Mouse (Mus musculus) thymus, postnatal 36 days (tissue): ENCODE measurements around the gene Chic2.
A peak's percentile ranks its signal among the peaks of the same experiment; 100 is the strongest.

Experiments used
- DNase-seq, 2 experiments: peaks; one replicate each; pipeline ENCODE4 v3.0.0; 2022; ENCODE audit warnings: mixed read lengths in 2 of 2

Chic2 gene

GRCm38 (mm10) chr5:75044310-75044904, at the start of gene Chic2:
TSS of gene Chic2 (minus strand) at chr5:75044774.
- DNase-seq = peak; percentile 79 to 90

- DNase-seq = no peak
Observed at GRCm38 (mm10) chr5:75085906-75086305, 41.3 kb upstream of the Chic2 start.

DNA sequence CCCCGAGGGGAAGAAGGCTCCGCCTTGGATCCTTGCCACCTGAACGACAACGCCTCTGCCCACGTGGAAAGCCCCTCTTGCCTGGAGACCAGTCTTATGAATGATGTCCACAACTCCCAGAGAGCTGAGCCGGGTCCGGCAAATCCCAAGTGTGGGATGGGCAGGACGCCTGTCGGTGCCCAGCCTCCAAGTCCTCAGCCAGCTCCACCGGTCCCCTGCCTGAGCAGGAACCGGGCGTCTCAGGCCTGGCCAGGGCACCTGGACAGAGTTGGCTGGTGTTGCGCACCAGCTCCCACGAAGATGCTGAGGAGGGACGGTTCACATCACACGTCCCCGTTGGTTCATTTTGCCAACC, 40.9 kb upstream of the Chic2 start:
- no peak for DNase-seq

- DNase-seq = no peak
Observed at GRCm38 (mm10) chr5:75084871-75085520, 40.4 kb upstream of the Chic2 start.

DNA sequence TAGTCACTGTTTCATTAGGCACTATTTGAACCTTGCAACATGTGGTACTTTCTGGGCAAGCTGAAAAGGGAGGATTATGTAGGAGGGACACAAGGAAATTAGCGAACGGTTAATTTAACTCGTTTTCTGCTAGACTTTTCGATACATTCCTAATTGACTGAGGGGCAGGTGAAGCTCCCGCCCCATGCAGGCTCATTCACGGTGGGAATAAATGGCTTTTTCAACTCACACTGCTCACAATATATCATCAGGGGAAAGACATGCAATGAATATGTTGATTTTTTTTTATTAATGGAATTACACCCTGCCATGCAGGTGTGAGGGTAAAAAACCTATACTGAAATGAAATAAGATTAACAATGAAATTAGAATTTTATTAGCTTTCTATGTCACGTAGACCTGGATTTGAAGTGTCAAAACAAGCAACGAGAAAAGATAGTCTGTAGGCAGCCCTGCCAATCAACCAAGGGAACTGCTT, 39.9 kb upstream of the Chic2 start:
- DNase-seq = no peak

- no peak for DNase-seq
Observed at GRCm38 (mm10) chr5:75083591-75084392, 39.2 kb upstream of the Chic2 start.

- no peak for DNase-seq
Observed at GRCm38 (mm10) chr5:75083061-75083460, 38.5 kb upstream of the Chic2 start.

- no peak for DNase-seq
Observed at GRCm38 (mm10) chr5:75082439-75082838, 37.9 kb upstream of the Chic2 start.

- DNase-seq = no peak
Observed at GRCm38 (mm10) chr5:75079564-75079963, 35.0 kb upstream of the Chic2 start.

- no peak for DNase-seq
Observed at GRCm38 (mm10) chr5:75077051-75077380, 32.4 kb upstream of the Chic2 start.

DNA sequence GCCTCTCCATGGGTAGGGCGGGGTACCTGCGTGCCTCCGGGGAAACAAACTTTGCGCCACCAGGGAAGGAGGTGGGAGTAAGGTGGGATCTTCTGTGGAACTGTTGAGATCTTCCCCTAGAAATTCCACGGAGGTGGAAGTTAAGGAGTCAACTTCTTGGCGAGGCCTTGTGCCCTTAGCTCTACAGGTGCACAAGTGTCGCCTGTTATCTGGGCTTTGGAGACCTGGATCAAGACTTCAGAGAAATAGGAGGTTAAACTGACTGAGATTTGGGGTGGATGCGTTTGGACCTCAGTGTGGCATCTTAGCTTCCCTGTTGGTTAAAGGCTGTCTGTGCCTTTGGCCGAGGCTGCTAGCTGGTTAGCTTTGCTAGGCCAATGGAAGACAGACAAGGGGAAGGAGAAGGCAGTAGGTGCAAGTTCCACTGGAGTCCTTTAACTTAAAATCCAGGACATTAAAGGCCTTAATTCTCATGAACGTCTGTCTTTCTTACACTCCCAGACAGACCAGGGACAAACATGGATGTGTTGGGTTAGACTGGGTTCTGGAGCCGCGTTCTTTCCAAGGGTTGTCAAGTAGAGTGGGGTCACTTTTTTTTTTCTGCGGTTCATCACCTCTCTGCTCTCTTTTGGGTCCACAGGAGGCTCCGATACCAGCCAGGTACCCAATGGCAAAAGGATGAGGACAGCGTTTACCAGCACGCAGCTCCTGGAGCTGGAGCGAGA, 31.9 kb upstream of the Chic2 start:
- DNase-seq = no peak

DNA sequence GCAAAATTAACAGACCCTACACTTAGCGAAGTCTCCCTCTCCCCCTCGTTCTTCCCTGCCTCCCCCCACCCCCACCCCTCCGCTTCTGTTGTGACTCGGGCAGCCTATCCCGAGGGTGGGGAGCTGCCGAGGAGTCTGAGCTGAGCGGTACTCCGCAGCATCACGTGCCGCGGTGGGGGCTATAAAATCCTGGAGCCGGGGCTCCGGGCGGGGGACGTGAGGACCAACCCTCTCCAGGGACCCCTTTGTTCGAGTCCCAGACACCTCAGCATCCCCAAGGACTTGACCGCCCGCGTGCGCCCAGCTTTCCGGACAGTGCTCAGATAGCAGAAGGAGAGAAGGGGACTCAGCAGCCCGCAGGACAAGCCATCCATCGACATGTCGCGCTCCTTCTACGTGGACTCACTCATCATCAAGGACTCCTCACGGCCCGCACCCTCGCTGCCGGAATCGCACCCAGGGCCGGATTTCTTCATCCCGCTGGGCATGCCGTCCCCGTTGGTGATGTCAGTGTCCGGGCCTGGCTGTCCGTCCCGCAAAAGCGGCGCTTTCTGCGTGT, 30.9 kb upstream of the Chic2 start, which contains the start of gene Gsx2:
Gsx2 (plus strand) TSS at position 219 of the 559 bp plus-strand sequence.
- DNase-seq = no peak

DNA sequence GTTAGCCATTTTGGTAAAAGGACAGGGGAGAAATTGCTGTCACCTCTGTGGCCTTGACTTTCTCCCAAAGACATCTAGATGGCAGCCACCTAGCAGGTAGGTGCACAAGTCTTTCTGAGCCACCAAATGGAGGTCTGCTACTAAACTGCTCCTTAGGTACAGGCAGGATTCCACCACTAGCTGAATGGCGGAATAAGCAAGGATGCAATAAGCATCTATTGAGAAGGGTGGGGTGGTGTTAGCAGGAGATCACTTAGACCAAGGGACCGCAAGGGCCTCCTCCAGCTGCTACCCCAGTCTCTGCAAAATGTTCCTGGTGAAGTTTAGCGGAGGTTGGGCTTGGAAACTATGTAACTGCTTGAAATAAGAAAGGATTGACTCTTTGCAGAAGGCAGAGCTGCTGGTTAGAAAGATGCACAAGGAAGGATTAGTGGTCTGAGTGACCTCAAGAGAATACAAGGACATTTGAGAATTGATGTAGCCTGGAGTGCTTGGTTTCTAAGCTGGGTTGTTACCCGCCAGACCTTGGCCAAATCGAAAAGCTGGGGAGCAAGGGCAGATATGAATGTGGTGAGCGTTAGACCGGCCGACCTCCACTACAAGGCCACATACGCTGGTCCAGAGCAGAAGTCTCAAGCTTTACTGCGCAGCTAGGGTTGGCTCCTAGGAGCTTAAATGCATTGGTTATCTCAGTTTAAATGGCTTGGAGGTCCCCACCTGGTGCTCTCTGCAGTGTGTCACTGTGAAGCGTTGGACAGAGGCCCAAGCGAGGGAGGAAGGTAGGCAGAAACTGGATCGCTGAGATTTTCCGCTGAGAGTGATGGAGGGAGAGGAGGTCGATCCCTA, 30.2 kb upstream of the Chic2 start:
- DNase-seq = no peak

GRCm38 (mm10) chr5:75074132-75074531, 29.6 kb upstream of the Chic2 start:
- no peak for DNase-seq

- DNase-seq = no peak
Observed at GRCm38 (mm10) chr5:75073684-75074083, 29.1 kb upstream of the Chic2 start.

DNA sequence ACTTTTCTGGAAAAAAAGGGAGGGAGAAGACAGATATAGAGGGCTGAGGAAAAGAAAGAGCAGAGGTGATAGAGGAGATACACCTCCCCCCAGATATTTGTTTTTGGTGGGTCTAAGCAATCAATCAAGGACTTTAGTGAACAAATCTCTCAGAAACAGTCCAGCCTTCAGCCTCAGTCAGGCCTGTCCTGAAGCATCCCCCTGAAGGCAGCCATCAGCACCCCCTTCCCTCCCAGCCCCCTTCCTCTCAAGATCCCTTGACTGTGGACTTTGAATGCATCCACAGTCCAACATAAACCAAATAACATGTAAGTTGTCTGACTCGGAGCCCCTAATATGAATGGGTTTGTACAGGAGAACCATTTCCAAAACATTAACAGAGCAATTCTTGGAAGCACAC, 28.6 kb upstream of the Chic2 start:
- DNase-seq = no peak

- DNase-seq = no peak
Observed at GRCm38 (mm10) chr5:75072532-75072931, 28.0 kb upstream of the Chic2 start.

- DNase-seq = no peak
Observed at GRCm38 (mm10) chr5:75071951-75072350, 27.4 kb upstream of the Chic2 start.

DNA sequence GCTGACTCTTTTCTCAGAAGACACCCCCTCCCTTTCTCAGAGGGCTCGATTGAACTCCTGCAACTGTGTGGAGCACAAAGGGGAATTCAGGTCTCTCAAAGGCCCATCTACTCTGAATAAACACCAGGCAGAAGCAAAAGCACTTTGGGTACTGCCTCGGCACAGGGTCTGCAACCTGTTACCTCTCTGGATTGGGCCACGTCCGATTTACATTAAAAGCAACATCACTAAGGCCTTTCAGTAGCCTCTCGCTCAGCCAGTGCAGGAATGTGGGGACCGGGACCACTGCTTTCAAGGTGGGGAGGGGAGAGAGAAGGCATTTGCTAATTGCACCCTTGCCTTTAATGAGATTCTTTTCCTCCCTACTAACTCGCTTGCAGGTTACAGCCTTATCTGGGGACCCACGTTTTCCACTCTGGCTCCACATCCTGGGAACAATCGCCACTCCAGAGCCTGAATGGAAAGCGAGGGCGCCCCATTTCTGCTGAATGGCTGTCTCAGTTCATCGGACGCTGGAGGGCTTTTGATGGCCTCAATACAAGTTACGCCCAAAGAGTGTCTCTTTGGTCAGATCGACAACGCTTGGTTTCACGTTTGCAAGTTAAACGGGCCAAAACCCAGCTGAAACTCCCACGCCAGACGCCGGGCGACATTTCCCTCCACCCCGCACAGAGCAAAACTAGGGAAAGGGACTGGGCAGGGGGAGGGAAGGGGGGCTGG, 26.2 kb upstream of the Chic2 start:
- DNase-seq = no peak

DNA sequence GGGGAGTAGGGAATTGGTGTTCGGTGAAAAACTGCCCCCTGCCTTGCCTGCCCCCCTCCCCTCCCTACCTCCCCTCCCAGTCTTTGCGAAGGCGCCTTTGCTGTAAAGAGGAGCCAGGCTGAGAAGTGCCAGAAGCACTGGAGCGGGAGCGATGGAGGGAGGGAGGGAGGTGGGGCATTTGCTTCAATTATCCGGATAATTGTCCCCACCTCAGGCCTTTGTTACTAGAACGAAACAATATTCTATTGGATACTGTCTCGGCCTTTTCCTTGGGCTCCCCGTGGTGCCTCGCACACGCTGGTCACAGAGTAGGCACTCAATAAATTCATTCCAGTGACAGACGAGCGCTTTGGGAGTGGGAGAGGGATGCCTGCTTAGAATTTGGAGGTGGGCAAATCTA, 25.6 kb upstream of the Chic2 start:
- DNase-seq = no peak

DNA sequence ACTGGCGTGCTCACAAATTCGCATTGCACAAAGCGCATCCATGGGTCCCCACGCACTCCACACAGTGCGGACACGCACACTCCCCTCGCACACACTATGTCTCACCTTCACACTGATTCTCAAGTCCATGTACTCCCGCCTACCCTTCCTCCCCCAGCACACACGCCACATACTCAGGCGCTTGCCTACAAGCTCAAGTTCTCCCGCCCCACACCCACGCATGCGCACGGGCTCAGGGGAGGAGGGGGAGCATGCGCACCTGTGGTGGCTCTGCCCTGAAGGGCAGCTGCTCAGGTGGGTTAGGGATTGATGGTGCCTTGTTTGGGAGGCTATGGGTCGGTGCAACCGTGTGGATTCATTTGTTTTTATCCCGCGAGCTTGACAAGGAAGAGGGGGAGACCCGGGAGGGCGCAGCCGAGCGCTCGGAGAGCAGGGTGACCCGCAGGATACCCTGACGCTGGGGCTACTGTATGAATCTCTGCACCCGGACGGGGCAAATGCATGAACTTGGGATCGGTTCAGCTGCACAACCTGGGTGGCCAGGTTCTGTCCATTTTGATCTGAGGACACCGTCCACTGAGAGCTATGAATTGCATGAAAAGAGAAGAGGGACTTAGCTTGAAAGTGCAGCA, 22.7 kb upstream of the Chic2 start:
- DNase-seq = peak; percentile 87 to 89
